Mouse (Mus musculus): Measurements from ENCODE around the gene Lmf1.

DNA sequence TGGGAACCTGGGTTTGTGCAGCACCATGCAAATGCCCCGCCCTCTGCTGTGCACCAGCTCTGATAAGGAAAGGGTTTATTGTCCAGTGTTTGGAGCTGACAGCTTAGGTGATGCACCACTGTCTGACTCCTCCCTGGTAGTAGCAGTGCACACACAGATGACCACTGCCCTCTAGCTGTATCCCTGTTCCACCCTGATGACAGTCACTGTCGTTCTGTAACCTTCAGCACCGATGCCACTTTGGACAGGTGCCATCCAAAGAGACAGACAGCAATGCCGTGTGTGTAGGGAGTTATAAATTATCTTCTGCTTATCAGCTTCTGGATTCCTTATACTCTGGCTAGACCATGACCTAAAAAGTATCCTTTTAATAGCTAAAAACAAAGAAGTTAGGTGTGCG lies 16.6 kb downstream of the Lmf1 start:
- no peak for TF ChIP-seq CTCF (conservative IDR thresholded peaks at IDR 0.05; ENCODE audit: low read length)
- TF ChIP-seq POU5F1 (IDR thresholded peaks at IDR 0.05; ENCODE audit: borderline replicate concordance, low read length) = no peak

Measured in E14TG2a.4 (cell line).